Mouse (Mus musculus) stomach, embryonic 14.5 days (tissue): ENCODE measurements around the gene Wdr66. TPM values are rescaled to one million over a fixed set of nuclear protein-coding genes. Genes with fewer than 3 reads are reported as not detected.
"Not testable (repeated sequence)": the region's sequence is repeated elsewhere in the genome, so short reads cannot be mapped to it uniquely, and the experiment has no call there.

Source experiments
- ATAC-seq: fragments of 200-750 bp; cut with Nextera tagmentation; 2 replicates; pipeline ENCODE4 v1.8.0; 2017; ENCODE audit warnings: low read depth, moderate TSS enrichment; ENCODE audit not compliant: insufficient number of reproducible peaks, insufficient read depth, low FRiP score
- H3K27ac ChIP-seq: fragments of 300-500 bp; sonication (generic); 2 replicates; pipeline ENCODE4 v1.5.1; 2014; ENCODE audit warnings: mild to moderate bottlenecking, low read length, moderate library complexity, mixed read lengths
- H3K27me3 ChIP-seq: fragments of 300-500 bp; sonication (generic); 2 replicates; pipeline ENCODE4 v1.6.1; 2014; ENCODE audit warnings: low read length, control low read depth, mixed read lengths; ENCODE audit not compliant: control insufficient read depth, insufficient read depth
- H3K36me3 ChIP-seq: fragments of 300-500 bp; sonication (generic); 2 replicates; pipeline ENCODE4 v1.6.1; 2014; ENCODE audit warnings: mild to moderate bottlenecking, control low read depth, low read length, moderate library complexity, mixed read lengths; ENCODE audit not compliant: control insufficient read depth, insufficient read depth
- H3K4me1 ChIP-seq: fragments of 300-500 bp; sonication (generic); 2 replicates; pipeline ENCODE4 v1.6.1; 2014; ENCODE audit warnings: low read length, control low read depth, mixed read lengths; ENCODE audit not compliant: control insufficient read depth, insufficient read depth
- H3K4me2 ChIP-seq: fragments of 300-500 bp; sonication (generic); replicated peaks from 2 replicates; pipeline ENCODE4 v1.6.1; 2014; ENCODE audit warnings: low read depth, low read length, control low read depth
- H3K4me3 ChIP-seq: fragments of 300-500 bp; sonication (generic); 2 replicates; pipeline ENCODE4 v1.5.1; 2014; ENCODE audit warnings: low read depth, low read length, control low read depth
- H3K9ac ChIP-seq: fragments of 300-500 bp; sonication (generic); replicated peaks from 2 replicates; pipeline ENCODE4 v1.6.1; 2014; ENCODE audit warnings: low read depth, mild to moderate bottlenecking, control low read depth, low read length, moderate library complexity, mixed read lengths
- H3K9me3 ChIP-seq: fragments of 300-500 bp; sonication (generic); 2 replicates; pipeline ENCODE4 v1.6.1; 2016; ENCODE audit warnings: low read depth, low read length, control low read depth; ENCODE audit not compliant: control insufficient read depth
- WGBS: fragments of 180-500 bp; shearing (Covaris S2); extraction: QIAGEN DNeasy Blood & Tissue Kit; methylation state at CpG from one replicate; pipeline ENCODE4 v1.1.7; 2014; 5-methylcytosine and 5-hydroxymethylcytosine counted together
- polyA plus RNA-seq: library from polyadenylated mRNA; unstranded; fragments of >200 nt; fragmentation: Nextera tagmentation; extraction: Ambion mirVana; gene quantifications from 2 replicates; pipeline ENCODE4 v1.2.1, GENCODE M21; 2014

The Wdr66 gene
- 1.3 and 1.7 TPM in 2 replicates for polyA plus RNA-seq

- no peak within 1 kb of the TSS; the same call in 1 of the 2 replicates for H3K4me3 ChIP-seq
- WGBS, result 2% methylated on average over 18 of the region's 18 CpGs
- peak; percentile 93 for ATAC-seq
- H3K36me3 ChIP-seq, result no peaks in the 10 kb centered on the region
- no peaks in the 10 kb centered on the region; the same call in 1 of the 2 replicates for H3K4me1 ChIP-seq
- H3K27me3 ChIP-seq, result no peaks in the 10 kb centered on the region
- no peak within 1 kb of the TSS for H3K9ac ChIP-seq
- H3K4me2 ChIP-seq, result peak within 1 kb of the TSS; percentile 37
- no peak within 1 kb of the TSS for H3K27ac ChIP-seq
- H3K9me3 ChIP-seq, result no peaks in the 10 kb centered on the region
Observed at GRCm38 (mm10) chr5:123251834-123252233, at the start of gene Wdr66. Gene Wdr66 (plus strand): TSS chr5:123252102.

DNA sequence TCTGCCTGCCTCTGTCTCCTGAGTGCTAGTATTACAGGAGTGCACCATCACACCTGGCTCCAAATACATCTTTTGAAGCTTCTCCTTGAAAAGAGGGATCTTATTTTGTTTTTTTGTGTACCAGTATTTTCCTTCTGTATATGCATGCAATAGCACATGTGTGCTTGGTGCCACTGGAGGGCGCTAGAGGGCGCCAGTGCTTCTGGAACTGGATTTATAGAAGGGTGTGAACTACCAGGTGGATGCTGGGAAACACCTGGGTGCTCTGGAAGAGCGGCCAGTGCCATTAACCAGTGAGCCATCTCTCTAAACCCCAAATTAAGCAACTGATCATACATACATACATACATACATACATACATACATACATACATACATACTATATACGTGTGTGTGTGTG lies 49.1 kb upstream of the Wdr66 start:
- not testable (repeated sequence) for H3K4me3 ChIP-seq, H3K27me3 ChIP-seq, H3K36me3 ChIP-seq, H3K9me3 ChIP-seq, H3K4me2 ChIP-seq, H3K4me1 ChIP-seq, ATAC-seq, H3K27ac ChIP-seq, H3K9ac ChIP-seq
- WGBS, result 47% methylated on average over 3 of the region's 4 CpGs

- not testable (repeated sequence) for ATAC-seq, H3K4me1 ChIP-seq
- 82% methylated on average over 7 of the region's 7 CpGs for WGBS
Observed at GRCm38 (mm10) chr5:123203591-123203990, 48.3 kb upstream of the Wdr66 start.

GRCm38 (mm10) chr5:123222346-123223050 lies 29.4 kb upstream of the Wdr66 start:
- H3K4me2 ChIP-seq, H3K27ac ChIP-seq, H3K36me3 ChIP-seq, H3K9me3 ChIP-seq, H3K4me3 ChIP-seq, H3K27me3 ChIP-seq, ATAC-seq, H3K4me1 ChIP-seq, H3K9ac ChIP-seq: not testable (repeated sequence)
- WGBS, result 80% methylated on average over 3 of the region's 5 CpGs

More at GRCm38 (mm10) chr5:123203591-123203990, 48.3 kb upstream of the Wdr66 start:
- H3K9me3 ChIP-seq, H3K9ac ChIP-seq, H3K4me3 ChIP-seq, H3K27me3 ChIP-seq, H3K4me2 ChIP-seq, H3K27ac ChIP-seq, H3K36me3 ChIP-seq: not testable (repeated sequence)

DNA sequence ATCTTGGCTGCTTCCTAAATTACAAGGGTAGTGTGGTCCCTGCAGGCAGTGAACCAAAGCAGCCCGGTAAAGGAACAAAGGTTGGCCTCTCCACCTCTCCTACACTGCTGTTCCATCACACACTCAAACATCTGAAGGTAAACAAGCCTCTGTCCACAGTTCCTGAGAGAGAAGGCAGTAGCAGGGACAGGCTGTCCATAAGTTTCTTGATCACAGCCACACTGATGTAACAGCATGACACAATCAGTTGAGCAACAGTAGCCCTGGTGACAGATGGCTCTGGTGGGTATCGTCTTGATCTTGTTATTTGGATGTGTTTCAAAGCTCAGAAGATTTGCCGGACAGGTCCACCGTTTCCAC lies 28.9 kb upstream of the Wdr66 start:
- Histone ChIP-seq H3K4me1 (no peaks in the 10 kb centered on the region), H3K36me3 (no peaks in the 10 kb centered on the region), H3K27me3 (no peaks in the 10 kb centered on the region), H3K4me3 (no peak overlapping the region), H3K9ac (no peak overlapping the region), H3K27ac (no peak overlapping the region), H3K9me3 (no peaks in the 10 kb centered on the region), H3K4me2 (no peak overlapping the region)
- no peak for ATAC-seq
- WGBS, result 75% methylated on average over 4 of the region's 4 CpGs

DNA sequence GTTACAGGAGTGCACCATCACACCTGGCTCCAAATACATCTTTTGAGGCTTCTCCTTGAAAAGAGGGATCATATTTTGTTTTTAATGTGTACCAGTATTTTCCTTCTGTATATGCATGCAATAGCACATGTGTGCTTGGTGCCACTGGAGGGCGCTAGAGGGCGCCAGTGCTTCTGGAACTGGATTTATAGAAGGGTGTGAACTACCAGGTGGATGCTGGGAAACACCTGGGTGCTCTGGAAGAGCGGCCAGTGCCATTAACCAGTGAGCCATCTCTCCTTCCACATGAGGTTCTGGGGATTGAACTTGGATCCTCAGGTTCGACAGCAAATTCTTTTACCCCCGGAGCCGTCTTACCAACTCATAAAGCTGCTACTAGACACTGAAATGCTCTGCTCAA lies 28.0 kb upstream of the Wdr66 start:
- 60% methylated on average over 5 of the region's 6 CpGs for WGBS
- ATAC-seq, H3K27ac ChIP-seq: not testable (repeated sequence)

DNA sequence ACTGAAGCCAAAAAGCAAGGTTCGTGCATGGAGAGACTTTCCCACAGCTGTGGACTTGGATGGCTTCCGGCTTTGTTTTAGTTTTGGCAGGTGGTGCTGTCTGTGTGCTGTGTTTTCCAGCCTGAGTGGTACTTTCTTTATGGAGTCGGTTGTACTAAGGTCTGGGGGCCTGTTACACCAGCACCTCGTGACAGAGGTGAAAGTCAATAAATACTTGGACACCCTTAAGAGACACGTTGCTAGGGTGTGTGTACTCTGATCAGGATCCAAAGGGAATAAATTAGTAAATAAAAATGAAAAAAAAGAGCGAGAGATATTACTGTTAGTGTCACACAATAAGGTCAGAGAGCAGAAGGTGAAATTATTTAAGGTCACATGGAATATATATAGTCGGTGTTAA lies 25.1 kb upstream of the Wdr66 start:
- no peak for ATAC-seq
- no peaks in the 10 kb centered on the region for H3K9me3 ChIP-seq
- 86% methylated on average over 7 of the region's 7 CpGs for WGBS

More for the DNA sequence above, 28.0 kb upstream of the Wdr66 start:
- H3K4me2 ChIP-seq, H3K4me3 ChIP-seq, H3K9ac ChIP-seq, H3K36me3 ChIP-seq, H3K27me3 ChIP-seq, H3K9me3 ChIP-seq, H3K4me1 ChIP-seq: not testable (repeated sequence)

GRCm38 (mm10) chr5:123227762-123228523 lies 24.0 kb upstream of the Wdr66 start:
- Histone ChIP-seq H3K36me3 (no peaks in the 10 kb centered on the region), H3K27me3 (no peaks in the 10 kb centered on the region), H3K4me1 (peaks cover 8% of the 10 kb centered on the region), H3K9ac (peak overlapping the region; percentile 84), H3K4me3 (peak overlapping the region; percentile 82), H3K27ac (no peak overlapping the region), H3K9me3 (no peaks in the 10 kb centered on the region), H3K4me2 (peak overlapping the region; percentile 83)
- WGBS, result 3% methylated on average over 42 of the region's 42 CpGs
- peak; percentile 81 for ATAC-seq

More for the DNA sequence above, 25.1 kb upstream of the Wdr66 start:
- Histone ChIP-seq H3K27me3 (no peaks in the 10 kb centered on the region), H3K36me3 (no peaks in the 10 kb centered on the region), H3K4me2 (no peak overlapping the region), H3K9ac (no peak overlapping the region), H3K4me1 (peaks cover 8% of the 10 kb centered on the region), H3K27ac (no peak overlapping the region), H3K4me3 (no peak overlapping the region)
